Mouse (Mus musculus) CD4-positive, CD25-positive, alpha-beta regulatory T cell (primary cell): Measurements from ENCODE around the gene Zmat1. TPM values are rescaled to one million over a fixed set of nuclear protein-coding genes. Genes with fewer than 3 reads are reported as not detected.

Source experiments
- polyA plus RNA-seq: library from polyadenylated mRNA; unstranded; fragments of 100-300 nt; shearing (Covaris generic); gene quantifications from one replicate; pipeline ENCODE4 v1.2.1, GENCODE M21; 2017

The Zmat1 gene
- polyA plus RNA-seq: 9.7 TPM

DNA sequence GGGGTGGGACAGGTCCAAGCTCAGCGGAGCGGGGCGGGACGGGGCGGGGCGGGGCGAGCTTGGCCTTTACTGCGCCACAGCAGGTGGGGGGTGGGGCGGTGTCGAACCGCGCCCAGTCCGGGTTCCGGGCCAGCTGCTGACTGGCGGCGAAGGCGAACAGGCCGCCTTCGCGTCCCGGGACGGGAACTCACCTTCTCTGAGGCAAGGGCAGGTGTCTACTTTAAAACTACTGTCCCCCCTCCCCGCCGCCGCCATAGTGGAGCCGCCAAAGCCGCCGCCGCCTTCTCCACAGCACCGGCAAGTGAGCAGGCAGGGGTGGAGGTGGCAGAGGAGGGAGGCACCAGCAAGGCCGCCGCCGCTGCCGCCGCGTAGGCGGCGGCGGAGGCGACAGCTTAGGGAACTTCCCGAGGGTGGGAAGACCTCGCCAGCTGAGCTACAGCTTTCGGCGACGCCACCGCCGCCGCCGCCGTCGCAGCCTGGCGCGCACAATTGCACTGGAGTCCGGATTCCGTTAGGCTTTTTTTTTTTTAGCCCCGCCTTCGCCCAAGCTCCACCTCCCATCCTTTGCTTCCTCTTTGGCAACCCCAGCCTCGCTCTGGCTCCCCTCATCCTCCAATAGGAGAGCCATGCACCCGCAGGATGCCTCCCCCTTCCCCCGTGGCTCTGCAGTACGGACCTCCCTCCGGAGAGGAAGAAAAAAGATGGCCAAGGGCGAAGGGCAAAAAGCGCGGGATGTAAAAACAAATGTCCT is at the start of gene Zmat1:
Gene Zmat1 (minus strand): TSS at position 490 of the 751 bp plus-strand sequence.

DNA sequence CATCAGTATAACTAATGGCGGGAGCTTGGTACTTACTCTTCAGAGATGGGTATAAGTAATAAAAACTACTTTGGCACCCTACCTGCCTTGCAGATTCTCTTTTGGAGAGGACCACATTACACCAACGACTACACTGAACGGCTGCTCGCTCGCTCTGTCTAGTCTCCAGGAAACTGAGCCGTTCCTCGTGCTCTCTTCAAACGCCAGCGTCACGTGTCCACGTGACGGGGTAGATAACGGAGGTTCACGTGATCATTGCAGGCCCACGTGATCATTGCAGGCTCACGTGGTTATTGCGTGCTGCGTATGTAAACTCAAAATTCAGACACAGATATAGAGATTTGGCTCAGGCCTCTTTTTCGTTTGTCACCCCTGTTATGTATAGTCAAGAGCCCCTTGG is 44.5 kb downstream of the Zmat1 start, which contains the start of gene Nxf2:
Gene Nxf2 (minus strand): TSS at position 209 of the 400 bp plus-strand sequence.

Other genes with a start within 250 kb of the Zmat1 start
- 11.0 TPM for gene Armcx2, start 200.0 kb downstream of the Zmat1 start, polyA plus RNA-seq
- gene Nxf2, start 44.5 kb downstream of the Zmat1 start, polyA plus RNA-seq: 0.20 TPM
- not detected for gene Gm15023, start 168.4 kb upstream of the Zmat1 start, polyA plus RNA-seq
- gene Tceal6, start 201.5 kb upstream of the Zmat1 start, polyA plus RNA-seq: not detected